Mouse (Mus musculus): ENCODE data around the gene Aspdh.

DNA sequence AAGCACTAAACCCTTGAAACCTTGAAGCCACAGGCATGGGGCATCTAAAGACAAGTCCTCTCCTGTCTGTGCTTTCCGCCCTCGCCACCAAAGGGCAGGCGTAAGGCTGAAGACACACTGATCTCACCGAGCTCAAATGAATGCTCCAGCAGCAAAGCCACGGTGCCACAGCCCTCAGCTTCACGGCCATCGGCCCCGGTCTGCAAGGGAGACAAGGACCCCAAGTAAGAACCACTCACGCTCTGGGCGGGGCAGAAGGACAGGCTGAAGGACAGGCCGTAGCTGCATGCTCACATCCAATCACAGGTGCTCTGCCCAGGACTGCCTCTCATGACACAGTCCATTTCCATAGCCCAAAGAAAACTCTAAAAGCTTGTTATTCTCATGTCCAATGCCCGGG is 29.5 kb downstream of the Aspdh start:
- TF ChIP-seq CTCF (IDR thresholded peaks at IDR 0.05; ENCODE audit: insufficient read depth, low read length) (no peak), POLR2A (IDR thresholded peaks at IDR 0.05; ENCODE audit: borderline replicate concordance, extremely low read depth, low read depth, low read length) (no peak)
